Mouse (Mus musculus): Measurements from ENCODE around the gene Neu1. TPM values are rescaled to one million over a fixed set of nuclear protein-coding genes. Genes with fewer than 3 reads are reported as not detected.
"Not testable (repeated sequence)": the region's sequence is repeated elsewhere in the genome, so short reads cannot be mapped to it uniquely, and the experiment has no call there.

The Neu1 gene
- total RNA-seq, 2 experiments from 2014 or later: 8.0 to 8.5 TPM

DNA sequence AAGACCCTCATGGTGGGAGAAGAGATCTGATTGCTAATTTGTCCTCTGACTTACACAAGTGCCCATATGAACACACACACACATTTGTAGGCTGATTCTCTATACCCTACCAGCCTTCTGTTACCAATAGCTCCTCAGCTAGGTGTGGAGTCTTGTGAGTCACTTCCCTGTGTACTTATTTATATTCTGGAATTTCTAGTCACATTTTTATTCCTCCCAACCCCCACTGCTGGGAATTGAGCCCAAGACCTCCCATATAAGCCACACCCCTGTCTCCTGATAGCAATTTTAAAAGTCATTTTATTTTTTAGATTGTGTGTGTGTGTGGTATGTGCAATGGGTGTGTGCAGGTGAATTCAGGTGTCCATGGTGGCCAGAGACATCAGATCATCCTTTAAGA lies 13.3 kb downstream of the Neu1 start:
- intact Hi-C loops (cut with DNase I): no loop called here
- DNase-seq: no peak

GRCm38 (mm10) chr17:34946486-34947140 lies 15.6 kb downstream of the Neu1 start:
- intact Hi-C loops (cut with DNase I): no loop called here
- DNase-seq: no peak

DNA sequence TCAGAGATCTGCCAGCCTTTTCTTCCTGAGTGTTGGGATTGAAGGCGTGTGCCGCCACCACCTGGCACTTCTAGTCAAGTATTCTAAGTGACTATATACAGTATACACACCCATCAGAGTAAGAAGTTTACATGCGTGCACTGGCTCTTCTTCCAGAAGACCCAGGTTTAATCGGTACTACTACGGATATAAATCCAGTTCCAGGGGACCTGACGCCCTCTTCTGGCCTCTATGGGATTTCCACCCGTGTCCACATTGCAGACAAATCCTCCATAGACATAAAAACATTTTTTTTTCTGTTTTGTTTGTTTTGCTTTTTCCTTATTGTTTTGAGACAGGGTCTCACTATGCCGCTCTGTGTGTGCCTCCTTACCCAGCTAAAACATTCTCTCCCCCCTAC lies 16.6 kb downstream of the Neu1 start:
- DNase-seq: no peak
- intact Hi-C loops (cut with DNase I): no loop called here

- DNase-seq; intact Hi-C loops (cut with DNase I): not testable (repeated sequence)
These were observed 17.9 kb downstream of the Neu1 start for GRCm38 (mm10) chr17:34948721-34949552.

GRCm38 (mm10) chr17:34949553-34949969 lies 18.5 kb downstream of the Neu1 start:
- intact Hi-C loops (cut with DNase I): no loop called here
- DNase-seq: no peak

DNA sequence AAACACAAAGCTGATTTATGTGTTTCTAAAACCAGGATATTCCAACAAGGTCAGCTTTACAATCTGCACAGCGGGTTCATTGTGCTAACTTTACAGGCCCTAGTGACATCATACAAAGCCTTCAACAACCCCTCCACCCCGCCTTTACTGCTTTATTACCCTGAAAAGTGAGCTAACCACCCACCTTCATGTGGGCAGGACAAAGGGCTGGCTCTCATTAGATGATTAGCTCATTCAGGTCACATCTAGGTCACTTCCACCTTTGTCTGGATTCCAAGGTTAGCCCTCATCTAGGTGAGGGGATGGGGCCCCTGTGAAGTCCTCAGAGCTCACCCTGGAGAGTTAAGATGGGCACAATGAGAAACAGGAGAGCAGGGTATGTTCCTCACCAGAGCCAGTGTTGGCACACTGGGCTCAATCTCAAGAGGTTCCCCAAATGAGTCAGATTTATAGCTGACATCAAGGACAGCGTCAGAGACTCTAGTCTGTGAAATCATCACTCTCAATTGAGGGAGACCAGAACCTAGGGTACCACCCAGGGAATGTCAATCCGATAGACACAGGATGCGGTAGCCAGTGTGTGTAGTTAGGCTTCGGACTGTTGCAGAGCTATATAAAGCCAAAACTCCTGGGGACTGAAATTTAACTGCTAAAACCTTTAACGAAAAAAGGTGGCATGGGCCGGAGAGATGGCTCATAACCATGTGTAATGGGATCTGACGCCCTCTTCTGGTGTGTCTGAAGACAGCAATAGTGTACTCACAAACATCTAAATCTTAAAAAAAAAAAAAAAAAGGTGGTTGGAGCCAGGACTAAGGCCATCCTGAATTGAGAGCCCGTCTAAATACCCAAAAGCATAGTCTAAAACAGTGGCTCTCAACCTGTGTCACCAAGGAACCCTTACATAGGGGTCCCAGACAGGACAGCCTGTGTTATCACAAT lies 19.7 kb downstream of the Neu1 start:
- no peak for DNase-seq
- intact Hi-C loops (cut with DNase I): no loop called here

DNA sequence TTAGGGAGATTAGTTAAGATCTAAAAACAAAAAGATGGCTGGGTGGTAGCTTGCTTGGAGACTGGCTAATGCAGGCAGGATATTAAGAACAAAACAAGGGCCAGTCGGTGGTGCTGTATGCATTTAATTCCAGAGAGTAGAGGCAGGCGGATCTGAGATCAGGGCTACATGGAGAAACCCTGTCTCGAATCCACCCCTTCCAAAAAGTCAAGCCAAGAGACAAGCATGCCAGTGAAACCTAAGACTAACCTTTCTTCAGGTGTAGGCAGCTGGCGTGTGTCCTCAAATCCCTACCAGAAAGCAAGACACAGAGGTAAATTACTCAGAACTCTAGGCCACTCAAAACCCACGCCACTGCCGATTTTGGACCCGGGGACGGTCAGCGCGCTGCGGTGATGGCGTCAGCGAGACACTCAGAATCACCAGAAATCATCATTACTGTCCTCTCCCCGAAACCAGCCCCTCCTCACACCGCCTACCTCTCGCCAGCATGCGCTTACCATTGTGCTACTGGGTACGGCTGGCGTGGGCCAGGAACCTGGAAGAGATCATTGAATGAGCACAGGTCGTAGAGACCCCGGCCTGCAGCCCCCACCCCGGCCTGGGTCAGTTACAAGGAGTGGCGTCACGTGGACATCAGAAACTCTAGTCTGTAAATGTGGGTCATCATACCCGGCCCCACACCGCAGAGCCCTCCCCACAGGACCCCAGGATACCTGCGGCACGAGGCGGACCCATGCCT lies 20.8 kb downstream of the Neu1 start:
- DNase-seq: no peak
- intact Hi-C loops (cut with DNase I): loop anchor here (2.0 kb wide), 1 partner anchor 29 kb away; the partner anchor contains the start of gene Lsm2

DNA sequence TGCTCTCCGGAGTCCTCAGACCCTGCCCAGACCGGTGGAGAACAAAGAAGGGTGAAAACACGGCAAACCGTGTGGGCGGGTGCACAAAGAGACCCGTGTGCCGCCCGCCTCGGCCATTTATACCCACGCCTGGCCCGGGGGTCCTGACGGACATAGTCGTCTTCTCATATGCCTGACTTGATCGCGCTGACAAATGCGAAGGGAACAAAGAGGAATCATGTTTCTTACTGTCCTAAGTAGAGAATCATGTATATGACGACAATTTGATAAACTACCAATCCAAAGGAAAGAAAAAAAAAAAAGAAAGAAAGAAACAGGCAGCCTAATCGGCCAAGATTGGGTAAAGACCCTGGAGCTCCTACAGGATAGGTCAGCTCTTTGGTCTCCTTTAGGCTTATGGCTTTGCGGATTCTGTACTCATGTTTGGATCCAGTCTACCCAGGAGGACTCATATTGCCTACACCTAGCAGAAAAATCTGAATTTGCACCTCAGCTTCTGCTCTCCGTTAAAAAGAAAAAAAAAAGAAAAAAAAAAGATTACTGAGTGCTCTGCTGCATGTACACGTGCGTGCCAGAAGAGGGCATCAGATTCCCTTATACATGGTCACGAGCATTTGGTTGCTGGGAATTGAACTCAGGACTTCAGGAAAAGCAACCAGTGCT lies 21.5 kb downstream of the Neu1 start:
- intact Hi-C loops (cut with DNase I): loop anchor here (2.0 kb wide), 1 partner anchor 28 kb away; the partner anchor contains the start of gene Lsm2
- DNase-seq: peak; percentile 70 to 75

GRCm38 (mm10) chr17:34953258-34953657 lies 22.2 kb downstream of the Neu1 start:
- intact Hi-C loops (cut with DNase I): loop anchor here (2.0 kb wide), 1 partner anchor 28 kb away; the partner anchor contains the start of gene Lsm2
- DNase-seq: no peak

DNA sequence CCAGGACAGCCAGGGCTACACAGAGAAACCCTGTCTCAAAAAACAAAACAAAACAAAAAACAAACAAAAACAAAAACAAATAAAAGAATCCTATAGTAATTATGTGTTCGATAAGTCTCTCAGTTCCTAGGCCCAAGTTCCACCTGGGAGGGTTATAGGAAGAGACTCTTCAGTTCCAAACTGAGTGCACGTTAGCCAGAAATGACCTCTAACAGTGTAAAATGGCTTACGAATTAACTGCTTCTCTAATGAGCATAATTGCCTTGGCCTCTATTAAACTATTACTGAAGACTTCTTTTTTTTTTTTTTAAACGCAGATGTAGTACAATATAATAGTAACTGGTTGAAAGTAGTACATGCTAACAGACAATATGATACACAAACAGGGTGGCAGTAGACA lies 22.9 kb downstream of the Neu1 start:
- no peak for DNase-seq
- intact Hi-C loops (cut with DNase I): loop anchor here (2.0 kb wide), 1 partner anchor 27 kb away; the partner anchor contains the start of gene Lsm2

- intact Hi-C loops (cut with DNase I): no loop called here
- DNase-seq: no peak
These were observed 23.8 kb downstream of the Neu1 start for GRCm38 (mm10) chr17:34954831-34955230.

GRCm38 (mm10) chr17:34955884-34956283 lies 24.8 kb downstream of the Neu1 start:
- intact Hi-C loops (cut with DNase I): no loop called here
- no peak for DNase-seq

DNA sequence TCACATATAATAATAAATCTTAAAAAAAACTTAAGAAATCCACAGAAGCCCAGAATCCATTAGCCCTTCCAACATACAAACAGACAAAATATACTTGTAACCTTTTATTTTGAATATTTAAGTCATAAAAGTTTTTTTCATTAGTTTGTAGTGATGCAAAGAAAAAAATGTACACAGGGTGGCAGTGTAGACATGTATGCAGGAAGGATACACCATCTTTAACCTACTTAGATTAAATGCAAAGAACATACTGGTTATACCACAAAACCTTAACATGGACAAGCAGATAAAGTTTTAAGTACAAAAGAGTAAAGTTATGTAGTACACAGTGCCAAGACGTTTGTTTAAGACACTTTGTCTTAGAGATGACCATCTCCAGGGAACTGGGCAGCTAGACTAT lies 25.3 kb downstream of the Neu1 start:
- DNase-seq: no peak
- intact Hi-C loops (cut with DNase I): no loop called here

DNA sequence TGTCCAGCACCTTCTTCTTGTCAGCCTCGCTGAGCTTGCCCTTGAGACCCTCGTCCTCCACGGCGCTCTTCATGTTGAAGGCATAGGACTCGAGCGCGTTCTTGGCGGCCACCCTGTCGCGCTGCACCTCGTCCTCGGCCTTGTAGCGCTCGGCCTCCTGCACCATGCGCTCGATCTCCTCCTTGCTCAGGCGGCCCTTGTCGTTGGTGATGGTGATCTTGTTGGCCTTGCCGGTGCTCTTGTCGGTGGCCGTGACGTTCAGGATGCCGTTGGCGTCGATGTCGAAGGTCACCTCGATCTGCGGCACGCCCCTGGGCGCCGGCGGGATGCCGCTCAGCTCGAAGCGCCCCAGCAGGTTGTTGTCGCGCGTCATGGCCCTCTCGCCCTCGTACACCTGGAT lies 26.2 kb downstream of the Neu1 start:
- intact Hi-C loops (cut with DNase I); DNase-seq: not testable (repeated sequence)

GRCm38 (mm10) chr17:34957966-34958365 lies 26.9 kb downstream of the Neu1 start:
- intact Hi-C loops (cut with DNase I); DNase-seq: not testable (repeated sequence)

GRCm38 (mm10) chr17:34958734-34959129 lies 27.7 kb downstream of the Neu1 start:
- DNase-seq; intact Hi-C loops (cut with DNase I): not testable (repeated sequence)

GRCm38 (mm10) chr17:34959130-34959778 lies 28.2 kb downstream of the Neu1 start, which contains the start of gene Hspa1b:
Hspa1b (minus strand) TSS chr17:34959238.
- intact Hi-C loops (cut with DNase I): not testable (repeated sequence)
- DNase-seq: peak; percentile 74 to 83

DNA sequence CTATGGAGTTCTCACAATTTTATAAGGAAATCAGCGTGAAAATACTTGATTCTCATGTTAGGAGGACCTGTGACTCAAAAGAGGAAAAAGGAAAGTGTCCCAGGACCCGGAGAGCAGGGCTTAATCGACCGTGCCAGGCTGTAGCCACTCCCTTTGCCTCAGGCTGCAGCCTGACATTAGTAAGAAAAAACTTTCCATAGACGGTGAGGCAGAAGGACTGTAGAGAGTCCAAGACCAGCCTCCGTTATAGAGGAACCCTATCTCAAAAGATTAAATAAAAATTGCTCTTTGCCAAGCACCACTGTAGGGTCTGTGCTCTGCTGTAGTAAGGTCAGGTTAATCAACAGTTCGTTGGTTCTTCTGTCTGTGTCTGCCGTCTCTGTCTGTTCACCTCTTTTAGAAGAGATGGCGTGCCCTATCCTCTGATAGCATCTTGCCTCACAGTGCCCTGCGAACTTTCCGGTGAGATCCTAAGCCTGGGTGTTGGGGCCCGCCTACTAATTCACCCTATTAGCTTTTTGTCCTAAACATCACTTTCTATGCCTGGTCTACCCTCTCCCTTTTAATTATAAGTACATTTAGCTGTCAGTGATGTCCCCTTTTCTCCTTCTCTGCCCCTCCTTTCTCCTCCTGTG lies 28.9 kb downstream of the Neu1 start:
- DNase-seq: no peak
- intact Hi-C loops (cut with DNase I): no loop called here

All from gastrocnemius, postnatal 36 days (tissue).